Mouse (Mus musculus) midbrain, postnatal 0 days (tissue): ENCODE data around the gene Kif1bp. TPM values are rescaled to one million over a fixed set of nuclear protein-coding genes. Genes with fewer than 3 reads are reported as not detected.

ENCODE experiments used
- ATAC-seq: fragments of 200-750 bp; cut with Nextera tagmentation; 2 replicates; pipeline ENCODE4 v1.8.0; 2017; ENCODE audit warnings: moderate number of reproducible peaks, mild to moderate bottlenecking, moderate TSS enrichment, moderate library complexity; ENCODE audit not compliant: low FRiP score
- DNase-seq: peaks from one replicate; pipeline ENCODE4 v3.0.0-alpha.2; 2015; ENCODE audit warnings: low spot score
- H3K27ac ChIP-seq: fragments of 300-500 bp; sonication (generic); 2 replicates; pipeline ENCODE4 v1.5.1; 2014; ENCODE audit warnings: low read depth, mild to moderate bottlenecking, low read length, mixed read lengths
- H3K27me3 ChIP-seq: fragments of 300-500 bp; sonication (generic); 2 replicates; pipeline ENCODE4 v1.6.1; 2014; ENCODE audit warnings: low read length, control low read depth, mixed read lengths; ENCODE audit not compliant: insufficient read depth
- H3K36me3 ChIP-seq: fragments of 300-500 bp; sonication (generic); 2 replicates; pipeline ENCODE4 v1.6.1; 2014; ENCODE audit warnings: low read length, control low read depth, mixed read lengths; ENCODE audit not compliant: insufficient read depth
- H3K4me1 ChIP-seq: fragments of 300-500 bp; sonication (generic); 2 replicates; pipeline ENCODE4 v1.6.1; 2014; ENCODE audit warnings: mild to moderate bottlenecking, control low read depth, antibody characterized with exemption, low read length, mixed read lengths; ENCODE audit not compliant: insufficient read depth
- H3K4me2 ChIP-seq: fragments of 300-500 bp; sonication (generic); 2 replicates; pipeline ENCODE4 v1.6.1; 2014; ENCODE audit warnings: low read depth, mild to moderate bottlenecking, low read length, mixed read lengths; ENCODE audit not compliant: poor library complexity, severe bottlenecking
- H3K4me3 ChIP-seq: fragments of 300-500 bp; sonication (generic); 2 replicates; pipeline ENCODE4 v1.5.1; 2014; ENCODE audit warnings: low read depth, mild to moderate bottlenecking, low read length, moderate library complexity
- H3K9ac ChIP-seq: fragments of 300-500 bp; sonication (generic); replicated peaks from 2 replicates; pipeline ENCODE4 v1.6.1; 2014; ENCODE audit warnings: mild to moderate bottlenecking, low read length, moderate library complexity, mixed read lengths; ENCODE audit not compliant: poor library complexity, severe bottlenecking
- H3K9me3 ChIP-seq: fragments of 300-500 bp; sonication (generic); 2 replicates; pipeline ENCODE4 v1.6.1; 2016; ENCODE audit warnings: low read length, control low read depth
- CTCF ChIP-seq: IDR thresholded peaks from 2 replicates; pipeline ENCODE4 v1.5.1; 2016; ENCODE audit warnings: antibody characterized with exemption, mild to moderate bottlenecking
- whole genome bisulfite sequencing: fragments of 180-500 bp; shearing (Covaris S2); extraction: QIAGEN DNeasy Blood & Tissue Kit; methylation state at CpG from one replicate; pipeline ENCODE4 v1.1.7; 2014; 5-methylcytosine and 5-hydroxymethylcytosine counted together
- polyA plus RNA-seq: library from polyadenylated mRNA; unstranded; fragments of >200 nt; fragmentation: Nextera tagmentation; extraction: Ambion mirVana; gene quantifications from 2 replicates; pipeline ENCODE4 v1.2.1, GENCODE M21; 2015
- total RNA-seq: library from RNA; depleted of rRNA; stranded (reverse); fragments of >200 nt; gene quantifications from 2 replicates; pipeline ENCODE4 v1.2.3, GENCODE M21; 2014; rRNA removed

The Kif1bp gene
- total RNA-seq (70.5 and 84.2 TPM in 2 replicates), polyA plus RNA-seq (69.2 and 73.4 TPM in 2 replicates)

- Histone ChIP-seq H3K9ac (peak within 1 kb of the TSS; percentile 84), H3K4me1 (no peaks in the 10 kb centered on the region; the same call in 1 of the 2 replicates), H3K36me3 (peaks cover 43% of the 10 kb centered on the region), H3K27me3 (no peaks in the 10 kb centered on the region), H3K4me3 (peak within 1 kb of the TSS; percentile 92), H3K27ac (peak within 1 kb of the TSS; percentile 84), H3K9me3 (no peaks in the 10 kb centered on the region), H3K4me2 (peak within 1 kb of the TSS; percentile 78)
- peak; percentile 99 for DNase-seq
- peak; percentile 99 for ATAC-seq
- TF ChIP-seq CTCF, result no peak
- 6% methylated on average over 33 of the region's 33 CpGs for WGBS
Measured at GRCm38 (mm10) chr10:62578338-62579100, at the start of gene Kif1bp. Kif1bp (minus strand) TSS chr10:62578457.

- no peak overlapping the region for H3K4me3 ChIP-seq
- DNase-seq, result no peak
- no peaks in the 10 kb centered on the region for H3K27me3 ChIP-seq
- no peaks in the 10 kb centered on the region for H3K4me1 ChIP-seq
- no peak for TF ChIP-seq CTCF
- no peaks in the 10 kb centered on the region for H3K36me3 ChIP-seq
- ATAC-seq, result no peak
- H3K9me3 ChIP-seq, result no peaks in the 10 kb centered on the region
- no peak overlapping the region for H3K27ac ChIP-seq
- no peak overlapping the region for H3K4me2 ChIP-seq
- WGBS, result 80% methylated on average over 3 of the region's 3 CpGs
- H3K9ac ChIP-seq, result no peak overlapping the region
Measured at GRCm38 (mm10) chr10:62604161-62604560, 25.9 kb upstream of the Kif1bp start.

GRCm38 (mm10) chr10:62603233-62604030 lies 25.2 kb upstream of the Kif1bp start:
- DNase-seq (no peak), ATAC-seq (no peak)
- H3K27ac ChIP-seq, result no peak overlapping the region
- H3K36me3 ChIP-seq, result peaks cover 2% of the 10 kb centered on the region; the same call in 1 of the 2 replicates
- no peak overlapping the region; the same call in 1 of the 2 replicates for H3K4me3 ChIP-seq
- H3K9me3 ChIP-seq, result no peaks in the 10 kb centered on the region
- no peak overlapping the region for H3K4me2 ChIP-seq
- H3K27me3 ChIP-seq, result no peaks in the 10 kb centered on the region
- TF ChIP-seq CTCF, result no peak
- WGBS, result 89% methylated on average over 12 of the region's 12 CpGs
- no peak overlapping the region for H3K9ac ChIP-seq
- H3K4me1 ChIP-seq, result no peaks in the 10 kb centered on the region

GRCm38 (mm10) chr10:62602177-62603040 lies 24.2 kb upstream of the Kif1bp start, which contains the start of gene Ddx21:
Ddx21 (minus strand) TSS chr10:62602281.
- Histone ChIP-seq H3K27me3 (no peaks in the 10 kb centered on the region), H3K4me2 (peak within 1 kb of the TSS; percentile 74), H3K36me3 (peaks cover 11% of the 10 kb centered on the region), H3K9me3 (no peaks in the 10 kb centered on the region), H3K4me3 (peak within 1 kb of the TSS; percentile 91), H3K4me1 (no peaks in the 10 kb centered on the region), H3K27ac (peak within 1 kb of the TSS; percentile 79), H3K9ac (peak within 1 kb of the TSS; percentile 77)
- no peak for TF ChIP-seq CTCF
- DNase-seq (peak; percentile 95), ATAC-seq (peak; percentile 98)
- 5% methylated on average over 53 of the region's 53 CpGs for WGBS

- Histone ChIP-seq H3K9ac (peak overlapping the region; percentile 77), H3K4me2 (peak overlapping the region; percentile 74), H3K4me1 (no peaks in the 10 kb centered on the region), H3K27ac (peak overlapping the region; percentile 79), H3K36me3 (peaks cover 15% of the 10 kb centered on the region), H3K27me3 (no peaks in the 10 kb centered on the region), H3K9me3 (no peaks in the 10 kb centered on the region), H3K4me3 (peak overlapping the region; percentile 91)
- ATAC-seq (peak; percentile 79), DNase-seq (no peak)
- no peak for TF ChIP-seq CTCF
- WGBS, result under 1% methylated on average over 23 of the region's 23 CpGs
Measured at GRCm38 (mm10) chr10:62601833-62602176, 23.5 kb upstream of the Kif1bp start.
